Mouse (Mus musculus): ENCODE measurements at regions not wholly inside any gene's neighbourhood (a gene's known extent, or its start where the extent isn't known, plus 50 kb on each side); places are given as distances from the start of the nearest gene placed in this dataset.

DNA sequence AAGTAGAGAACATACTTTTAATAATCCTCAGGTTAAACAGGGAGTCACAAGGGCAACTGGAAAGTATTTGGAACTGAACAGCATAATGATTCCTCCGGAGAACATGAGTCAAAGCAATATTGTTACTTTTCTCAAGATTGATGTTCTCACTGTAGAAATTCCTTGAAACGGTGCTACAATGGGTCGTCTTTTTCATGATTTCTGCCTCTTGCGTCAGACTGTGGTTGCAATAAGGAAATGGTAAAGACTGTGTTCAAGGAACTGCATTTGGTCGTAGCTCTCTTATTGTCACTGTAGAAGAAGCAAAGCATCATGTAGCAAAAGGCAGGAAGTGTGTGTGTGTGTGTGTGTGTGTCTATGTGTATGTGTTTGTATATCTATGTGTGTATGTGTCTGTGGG lies 294.6 kb upstream of the Actbl2 start:
- no peak for DNase-seq (ENCODE audit: low spot score)
- 86% methylated on average over 5 of the region's 5 CpGs for WGBS
- H3K9me3 ChIP-seq: no peaks in the 10 kb centered on the region

GRCm38 (mm10) chr13:110967109-110967508 lies 287.7 kb upstream of the Actbl2 start:
- 59% methylated on average over 8 of the region's 8 CpGs for WGBS

More for the DNA sequence above, 294.6 kb upstream of the Actbl2 start:
- H3K27ac ChIP-seq (replicated peaks): no peak overlapping the region
- H3K4me1 ChIP-seq: no peaks in the 10 kb centered on the region
- no peaks in the 10 kb centered on the region for H3K36me3 ChIP-seq (replicated peaks)
- H3K4me3 ChIP-seq: no peak overlapping the region
- no peaks in the 10 kb centered on the region for H3K27me3 ChIP-seq (replicated peaks; ENCODE audit: low read depth, poor library complexity, severe bottlenecking)

DNA sequence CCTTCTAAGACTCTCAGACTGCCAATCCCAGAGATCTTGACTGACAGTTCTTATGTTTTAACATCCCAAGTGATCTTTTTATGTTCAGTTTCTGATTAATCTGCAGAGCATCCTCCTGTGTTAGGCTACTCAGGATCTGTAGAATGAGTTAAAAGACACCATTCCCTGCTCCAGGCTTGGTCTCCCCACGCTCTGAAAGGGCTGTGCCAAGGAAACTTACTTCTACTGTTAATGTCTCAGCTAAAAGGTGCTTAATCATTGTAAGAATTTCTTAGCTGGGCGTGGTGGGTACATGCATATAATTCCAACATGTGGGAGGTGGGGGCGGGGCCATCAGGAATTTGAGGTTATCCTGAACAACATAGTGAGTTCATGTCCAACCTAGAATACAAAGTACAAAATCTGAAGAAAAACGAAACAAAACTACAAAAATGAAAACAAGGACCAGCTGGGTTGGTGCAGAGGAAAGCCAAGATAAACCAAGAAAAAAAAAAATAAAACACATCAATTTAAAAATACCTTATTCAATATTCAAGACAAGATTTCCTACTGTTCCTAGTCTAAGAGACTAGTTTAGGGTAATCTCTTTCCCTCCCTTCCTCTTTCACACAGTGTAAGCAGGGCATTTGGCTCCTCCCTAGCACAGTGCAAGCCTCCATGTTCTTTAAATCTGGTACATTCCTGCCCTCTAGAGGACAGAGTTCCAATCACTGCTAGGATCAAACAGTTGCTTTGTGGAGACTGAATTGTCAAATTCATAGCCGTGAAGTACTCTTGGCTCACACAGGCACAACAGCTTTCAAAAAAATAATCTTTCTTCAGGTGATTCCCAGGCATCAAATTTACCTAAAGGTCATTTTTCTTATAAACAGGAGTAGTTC lies 286.9 kb upstream of the Actbl2 start:
- Histone ChIP-seq H3K27me3 (replicated peaks; ENCODE audit: low read depth, poor library complexity, severe bottlenecking) (no peaks in the 10 kb centered on the region), H3K27ac (replicated peaks) (peak overlapping the region; percentile 78), H3K4me1 (peaks cover 10% of the 10 kb centered on the region), H3K4me3 (no peak overlapping the region), H3K9me3 (no peaks in the 10 kb centered on the region), H3K36me3 (replicated peaks) (no peaks in the 10 kb centered on the region)
- WGBS: 58% methylated on average over 5 of the region's 5 CpGs
- peak; percentile 50 for DNase-seq (ENCODE audit: low spot score)

More at GRCm38 (mm10) chr13:110967109-110967508, 287.7 kb upstream of the Actbl2 start:
- DNase-seq (ENCODE audit: low spot score): peak; percentile 42
- Histone ChIP-seq H3K9me3 (no peaks in the 10 kb centered on the region), H3K4me1 (peaks cover 10% of the 10 kb centered on the region), H3K4me3 (no peak overlapping the region), H3K27me3 (replicated peaks; ENCODE audit: low read depth, poor library complexity, severe bottlenecking) (no peaks in the 10 kb centered on the region), H3K27ac (replicated peaks) (peak overlapping the region; percentile 78), H3K36me3 (replicated peaks) (no peaks in the 10 kb centered on the region)

GRCm38 (mm10) chr13:110968507-110968905 lies 286.3 kb upstream of the Actbl2 start:
- no peak overlapping the region for H3K27ac ChIP-seq (replicated peaks)
- peaks cover 10% of the 10 kb centered on the region for H3K4me1 ChIP-seq
- DNase-seq (ENCODE audit: low spot score): peak; percentile 21
- H3K9me3 ChIP-seq: no peaks in the 10 kb centered on the region
- H3K4me3 ChIP-seq: no peak overlapping the region
- WGBS: 52% methylated on average over 7 of the region's 7 CpGs
- H3K27me3 ChIP-seq (replicated peaks; ENCODE audit: low read depth, poor library complexity, severe bottlenecking): no peaks in the 10 kb centered on the region
- H3K36me3 ChIP-seq (replicated peaks): no peaks in the 10 kb centered on the region

DNA sequence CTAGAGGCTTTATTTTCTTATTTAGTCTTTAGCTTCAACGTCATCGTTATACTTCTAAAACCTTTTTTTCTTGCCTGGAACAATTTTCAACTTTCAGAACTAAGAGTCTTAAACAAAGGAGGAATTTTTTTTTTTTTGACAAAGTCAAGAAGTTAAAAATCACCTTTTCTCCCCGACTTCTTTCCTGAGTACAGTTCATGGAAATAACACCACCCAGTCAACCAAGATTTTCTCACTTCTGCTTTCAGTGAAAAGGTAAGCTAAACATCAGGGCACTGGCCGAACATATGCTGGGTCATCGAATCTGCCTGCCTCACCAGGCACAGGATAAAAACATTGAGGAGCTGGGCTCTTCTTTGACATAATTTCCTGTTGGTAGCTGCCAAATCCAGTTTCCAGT lies 277.4 kb upstream of the Actbl2 start:
- H3K27ac ChIP-seq (replicated peaks): no peak overlapping the region
- no peaks in the 10 kb centered on the region for H3K9me3 ChIP-seq
- no peak for DNase-seq (ENCODE audit: low spot score)
- H3K36me3 ChIP-seq (replicated peaks): no peaks in the 10 kb centered on the region
- H3K4me3 ChIP-seq: no peak overlapping the region
- H3K4me1 ChIP-seq: 0 out of 2 replicates have a peak, but pooled peaks cover 2% of the 10 kb centered on the region
- no peaks in the 10 kb centered on the region for H3K27me3 ChIP-seq (replicated peaks; ENCODE audit: low read depth, poor library complexity, severe bottlenecking)
- 74% methylated on average over 5 of the region's 5 CpGs for WGBS

DNA sequence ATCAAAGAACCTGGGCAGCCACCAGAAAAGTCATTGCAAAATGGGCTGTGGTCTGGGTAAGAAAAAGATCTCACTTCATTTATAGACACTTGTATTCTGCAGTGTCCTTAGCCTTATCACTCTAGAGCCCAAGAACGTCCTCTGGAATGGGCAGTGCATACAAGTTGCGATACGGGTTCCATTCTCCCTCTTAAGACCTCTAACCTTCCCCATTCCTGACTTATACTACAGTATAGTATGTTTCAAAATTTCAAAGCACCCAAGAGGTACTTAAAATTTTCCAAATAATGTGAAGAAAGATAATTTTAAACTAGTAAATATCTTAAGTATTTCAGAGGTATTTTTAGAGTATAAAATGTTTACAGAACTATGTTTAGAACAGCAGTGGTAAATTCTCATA lies 276.8 kb upstream of the Actbl2 start:
- Histone ChIP-seq H3K27me3 (replicated peaks; ENCODE audit: low read depth, poor library complexity, severe bottlenecking) (no peaks in the 10 kb centered on the region), H3K9me3 (no peaks in the 10 kb centered on the region), H3K36me3 (replicated peaks) (no peaks in the 10 kb centered on the region), H3K27ac (replicated peaks) (no peak overlapping the region), H3K4me1 (0 out of 2 replicates have a peak, but pooled peaks cover 2% of the 10 kb centered on the region), H3K4me3 (no peak overlapping the region)
- 88% methylated on average over 3 of the region's 3 CpGs for WGBS
- no peak for DNase-seq (ENCODE audit: low spot score)

DNA sequence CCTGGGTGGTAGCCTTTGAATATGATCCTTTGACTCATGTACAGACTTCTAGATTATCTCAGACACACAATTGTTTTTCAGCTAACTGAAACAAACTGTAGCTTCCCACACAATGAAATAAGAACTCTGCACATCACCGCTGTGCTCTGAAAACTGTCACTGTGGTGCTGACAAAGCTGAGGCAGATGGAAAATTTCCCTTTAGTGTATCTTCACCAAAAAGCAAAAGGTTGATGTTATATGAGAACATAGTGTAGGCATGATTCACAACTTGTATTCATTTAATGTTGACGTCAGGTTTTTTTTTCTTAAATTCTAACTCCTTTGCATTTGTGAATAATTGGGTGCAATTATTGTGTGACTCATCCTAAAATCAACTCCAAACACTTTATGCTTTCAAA lies 264.1 kb upstream of the Actbl2 start:
- 95% methylated on average over 2 of the region's 2 CpGs for WGBS
- H3K4me3 ChIP-seq: no peak overlapping the region
- no peaks in the 10 kb centered on the region for H3K27me3 ChIP-seq (replicated peaks; ENCODE audit: low read depth, poor library complexity, severe bottlenecking)
- no peaks in the 10 kb centered on the region for H3K9me3 ChIP-seq
- no peaks in the 10 kb centered on the region for H3K36me3 ChIP-seq (replicated peaks)
- no peaks in the 10 kb centered on the region for H3K4me1 ChIP-seq
- no peak overlapping the region for H3K27ac ChIP-seq (replicated peaks)
- DNase-seq (ENCODE audit: low spot score): no peak

- no peak overlapping the region for H3K4me3 ChIP-seq
- H3K36me3 ChIP-seq (replicated peaks): no peaks in the 10 kb centered on the region
- no peak for DNase-seq (ENCODE audit: low spot score)
- WGBS: 94% methylated on average over 2 of the region's 2 CpGs
- no peaks in the 10 kb centered on the region for H3K9me3 ChIP-seq
- no peaks in the 10 kb centered on the region for H3K27me3 ChIP-seq (replicated peaks; ENCODE audit: low read depth, poor library complexity, severe bottlenecking)
- no peaks in the 10 kb centered on the region for H3K4me1 ChIP-seq
- no peak overlapping the region for H3K27ac ChIP-seq (replicated peaks)
Observed at GRCm38 (mm10) chr13:110991121-110991520, 263.7 kb upstream of the Actbl2 start.

GRCm38 (mm10) chr13:110994596-110994995 lies 260.2 kb upstream of the Actbl2 start:
- Histone ChIP-seq H3K27me3 (replicated peaks; ENCODE audit: low read depth, poor library complexity, severe bottlenecking) (no peaks in the 10 kb centered on the region), H3K9me3 (no peaks in the 10 kb centered on the region), H3K4me3 (no peak overlapping the region), H3K27ac (replicated peaks) (no peak overlapping the region), H3K36me3 (replicated peaks) (no peaks in the 10 kb centered on the region), H3K4me1 (no peaks in the 10 kb centered on the region)
- 87% methylated on average over 3 of the region's 3 CpGs for WGBS
- no peak for DNase-seq (ENCODE audit: low spot score)

DNA sequence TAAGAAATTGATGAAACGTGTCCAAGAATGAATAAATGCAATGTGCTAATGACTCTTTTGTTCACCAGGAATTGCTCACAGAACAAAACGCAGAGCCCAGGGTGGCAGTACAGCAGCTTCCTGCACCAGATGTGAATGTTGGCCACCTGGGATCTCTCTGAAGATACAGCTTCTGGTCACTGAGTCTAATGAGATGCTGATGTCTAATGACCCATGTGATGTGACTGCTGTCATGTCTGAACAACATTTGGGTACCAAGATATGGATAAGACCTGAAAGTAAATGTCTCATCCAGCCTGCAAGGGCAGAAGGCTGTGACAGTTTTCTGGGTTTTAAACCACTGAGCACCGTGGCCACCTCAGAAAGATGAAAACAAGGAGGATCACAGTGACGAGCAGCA lies 252.1 kb upstream of the Actbl2 start:
- no peaks in the 10 kb centered on the region for H3K4me1 ChIP-seq
- no peaks in the 10 kb centered on the region for H3K36me3 ChIP-seq (replicated peaks)
- WGBS: 82% methylated on average over 4 of the region's 4 CpGs
- H3K27me3 ChIP-seq (replicated peaks; ENCODE audit: low read depth, poor library complexity, severe bottlenecking): no peaks in the 10 kb centered on the region
- no peak overlapping the region for H3K27ac ChIP-seq (replicated peaks)
- DNase-seq (ENCODE audit: low spot score): no peak
- no peaks in the 10 kb centered on the region for H3K9me3 ChIP-seq
- no peak overlapping the region for H3K4me3 ChIP-seq

DNA sequence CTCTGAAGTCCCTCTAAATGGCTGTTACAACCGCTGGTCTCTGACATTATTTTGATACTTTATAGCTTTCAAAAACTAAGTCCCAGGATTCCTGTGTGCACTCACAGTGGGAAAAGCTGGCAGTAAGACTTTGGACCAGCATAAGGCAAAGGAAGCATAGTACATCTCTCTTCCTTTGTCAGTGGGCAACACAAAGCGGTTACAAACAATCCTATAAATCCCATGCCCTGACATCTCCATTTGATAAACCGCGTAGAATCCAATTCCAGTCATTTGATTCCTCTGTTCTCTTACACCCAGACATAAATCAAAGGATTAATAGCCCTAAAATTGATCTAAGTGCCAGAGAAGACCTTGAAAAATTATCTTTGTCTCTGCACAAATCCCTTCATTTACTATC lies 240.7 kb upstream of the Actbl2 start:
- Histone ChIP-seq H3K27me3 (replicated peaks; ENCODE audit: low read depth, poor library complexity, severe bottlenecking) (no peaks in the 10 kb centered on the region), H3K27ac (replicated peaks) (no peak overlapping the region), H3K4me3 (no peak overlapping the region), H3K36me3 (replicated peaks) (no peaks in the 10 kb centered on the region), H3K4me1 (no peaks in the 10 kb centered on the region), H3K9me3 (no peaks in the 10 kb centered on the region)
- no peak for DNase-seq (ENCODE audit: low spot score)
- 81% methylated on average over 4 of the region's 4 CpGs for WGBS

DNA sequence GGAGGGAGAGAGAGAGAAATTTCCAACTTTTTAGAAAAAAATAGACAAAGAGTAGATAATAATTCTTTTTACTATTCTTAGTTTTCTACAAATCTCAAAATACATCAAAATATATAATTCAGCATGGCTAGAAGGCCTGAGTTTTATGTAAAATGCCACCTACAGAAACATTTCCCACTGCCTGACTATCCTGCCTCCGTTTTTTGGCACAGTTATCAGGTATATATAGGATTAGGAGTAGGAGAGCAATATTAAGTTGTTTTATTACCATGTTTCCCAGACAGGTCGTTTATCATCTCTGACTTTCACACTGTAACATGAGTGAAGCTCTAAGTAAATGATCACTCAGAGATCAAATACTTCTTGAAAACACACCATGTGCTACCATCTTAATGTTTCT lies 224.7 kb upstream of the Actbl2 start:
- H3K4me1 ChIP-seq: no peaks in the 10 kb centered on the region
- DNase-seq (ENCODE audit: low spot score): no peak
- H3K9me3 ChIP-seq: no peaks in the 10 kb centered on the region
- WGBS: 67% methylated on average over 2 of the region's 2 CpGs
- H3K4me3 ChIP-seq: no peak overlapping the region
- no peak overlapping the region for H3K27ac ChIP-seq (replicated peaks)
- H3K27me3 ChIP-seq (replicated peaks; ENCODE audit: low read depth, poor library complexity, severe bottlenecking): no peaks in the 10 kb centered on the region
- H3K36me3 ChIP-seq (replicated peaks): no peaks in the 10 kb centered on the region

- DNase-seq (ENCODE audit: low spot score): no peak
- 92% methylated on average over 1 of the region's 1 CpGs for whole genome bisulfite sequencing
- Histone ChIP-seq H3K4me3 (no peak overlapping the region), H3K27me3 (replicated peaks; ENCODE audit: low read depth, poor library complexity, severe bottlenecking) (no peaks in the 10 kb centered on the region), H3K36me3 (replicated peaks) (no peaks in the 10 kb centered on the region), H3K9me3 (no peaks in the 10 kb centered on the region), H3K4me1 (no peaks in the 10 kb centered on the region), H3K27ac (replicated peaks) (no peak overlapping the region)
Observed at GRCm38 (mm10) chr13:111031633-111032032, 223.2 kb upstream of the Actbl2 start.
